Mouse (Mus musculus) adrenal gland, adult (tissue): ENCODE measurements around the gene Tex33.

Source experiments
- DNase-seq, 2 experiments: peaks; one replicate each; pipeline ENCODE4 v3.0.0; 2022 to 2023; ENCODE audit warnings: low spot score in 1 of 2; ENCODE audit not compliant: inconsistent age in 2 of 2

Tex33 gene

GRCm38 (mm10) chr15:78416937-78417336 is 21.2 kb upstream of the Tex33 start:
- DNase-seq, result peak in 1 of 2 experiments; percentile 66

GRCm38 (mm10) chr15:78414157-78414556 is 18.4 kb upstream of the Tex33 start:
- DNase-seq, result no peak

GRCm38 (mm10) chr15:78413719-78414117 is 18.0 kb upstream of the Tex33 start:
- DNase-seq, result no peak

GRCm38 (mm10) chr15:78413083-78413718 is 17.5 kb upstream of the Tex33 start:
- DNase-seq, result no peak

GRCm38 (mm10) chr15:78409570-78410052 is 13.9 kb upstream of the Tex33 start:
- DNase-seq, result no peak

GRCm38 (mm10) chr15:78406293-78406934 is 10.7 kb upstream of the Tex33 start, which contains the start of gene Mpst:
Mpst (plus strand) TSS chr15:78406416.
- DNase-seq, result peak; percentile 93 to 98

DNA sequence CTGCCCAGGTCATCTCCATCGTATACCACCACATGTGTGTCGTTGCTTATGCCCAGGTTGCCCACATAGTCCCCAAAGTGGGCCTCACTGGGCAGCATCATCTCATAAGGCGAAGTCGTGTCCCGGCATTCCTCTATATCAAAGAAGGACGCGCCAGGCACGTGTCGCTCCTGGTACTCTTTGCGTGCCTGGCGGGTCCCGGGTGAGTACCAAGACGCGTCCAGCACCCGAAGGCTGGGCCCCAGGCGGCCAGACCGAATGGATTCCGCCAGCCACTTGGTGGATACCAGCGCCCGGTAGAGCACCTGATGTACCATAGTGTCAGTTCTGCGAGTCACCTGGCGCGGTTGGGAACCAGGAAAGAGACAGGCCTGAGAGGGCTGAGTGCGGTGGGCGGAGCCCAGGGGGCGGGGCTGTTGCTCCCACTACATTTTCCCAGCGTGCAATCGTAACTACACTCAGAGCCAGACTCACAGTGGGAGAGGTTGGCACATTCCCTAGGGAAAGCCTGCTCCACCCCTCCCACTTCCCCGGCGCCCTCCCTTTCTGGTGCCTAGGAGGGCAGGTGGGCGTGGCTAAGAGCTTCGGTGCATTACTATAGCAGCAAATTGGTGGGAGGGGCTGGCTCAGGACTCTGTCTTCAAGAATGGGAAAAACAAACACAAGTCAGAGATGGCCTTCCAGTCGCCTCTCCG is 10.0 kb upstream of the Tex33 start, which contains the start of gene Tst:
Gene Tst, minus strand, starts transcription at position 391 of the 695 bp plus-strand sequence.
- DNase-seq, result peak; percentile 97 to 98

DNA sequence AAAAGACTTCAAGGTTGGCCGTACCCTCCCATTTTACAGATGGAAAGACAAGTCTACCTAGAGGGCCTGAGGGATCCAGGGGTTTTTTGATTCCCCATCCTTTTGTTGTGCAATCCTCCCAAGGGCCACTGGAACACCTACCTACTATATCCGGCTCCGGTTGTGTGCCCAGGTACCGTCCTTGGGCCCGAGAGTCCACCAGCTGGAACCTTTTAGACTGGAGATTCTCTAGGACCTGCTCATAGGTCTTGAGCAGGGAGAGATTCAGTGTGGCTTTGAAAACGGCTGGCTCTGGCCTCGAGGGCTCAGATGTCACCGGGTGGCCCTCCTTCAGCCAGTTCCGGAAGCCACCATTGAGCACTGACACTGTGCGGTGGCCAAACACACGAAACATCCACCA is 9.4 kb upstream of the Tex33 start:
- no peak for DNase-seq

GRCm38 (mm10) chr15:78403896-78404295 is 8.2 kb upstream of the Tex33 start:
- peak; percentile 95 to 97 for DNase-seq

- peak; percentile 89 to 92 for DNase-seq
Measured at GRCm38 (mm10) chr15:78403301-78403741, 7.6 kb upstream of the Tex33 start.

DNA sequence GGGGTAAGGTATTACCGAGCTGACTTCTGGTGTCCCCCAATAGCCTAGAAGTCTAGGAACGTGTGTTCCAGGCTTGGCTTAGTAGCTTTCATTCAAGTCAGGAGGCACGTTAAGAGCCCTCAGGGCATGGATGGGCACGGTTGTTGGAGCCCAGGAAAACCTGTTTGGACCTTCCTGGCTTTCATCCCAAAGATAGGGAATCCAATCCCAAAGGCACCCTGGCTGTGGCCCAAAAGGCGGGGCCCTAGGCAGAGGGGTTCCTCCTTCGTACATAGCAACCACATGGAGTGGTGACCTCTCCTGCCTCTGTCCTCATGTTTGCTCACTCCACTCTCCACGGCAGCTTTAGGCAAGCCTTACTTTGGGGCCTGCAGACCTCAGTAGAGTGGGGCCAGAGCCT is 6.7 kb upstream of the Tex33 start:
- DNase-seq, result peak; percentile 81 to 92

DNA sequence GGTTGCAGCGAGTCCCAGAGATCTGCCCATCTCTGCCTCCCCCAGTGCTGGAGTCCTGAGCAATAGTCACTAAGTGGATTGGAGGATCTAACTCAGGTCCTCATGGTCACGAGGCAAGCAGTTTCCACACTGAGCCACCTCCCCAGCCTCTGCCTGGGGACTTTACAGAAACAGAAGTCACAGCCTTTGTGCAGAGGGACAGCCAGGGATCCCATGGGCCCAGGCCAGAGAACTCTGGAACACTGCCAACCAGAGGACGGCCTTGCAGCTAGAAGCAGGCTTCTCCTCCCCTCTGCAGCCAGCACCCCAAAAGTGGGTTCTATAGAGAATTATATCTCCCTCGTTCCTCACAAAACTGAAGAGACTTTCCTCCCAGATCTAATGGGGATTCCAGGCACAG is 6.2 kb upstream of the Tex33 start:
- peak; percentile 90 to 95 for DNase-seq

- DNase-seq, result peak in 1 of 2 experiments; percentile 65
Measured at GRCm38 (mm10) chr15:78401345-78401744, 5.6 kb upstream of the Tex33 start.

DNA sequence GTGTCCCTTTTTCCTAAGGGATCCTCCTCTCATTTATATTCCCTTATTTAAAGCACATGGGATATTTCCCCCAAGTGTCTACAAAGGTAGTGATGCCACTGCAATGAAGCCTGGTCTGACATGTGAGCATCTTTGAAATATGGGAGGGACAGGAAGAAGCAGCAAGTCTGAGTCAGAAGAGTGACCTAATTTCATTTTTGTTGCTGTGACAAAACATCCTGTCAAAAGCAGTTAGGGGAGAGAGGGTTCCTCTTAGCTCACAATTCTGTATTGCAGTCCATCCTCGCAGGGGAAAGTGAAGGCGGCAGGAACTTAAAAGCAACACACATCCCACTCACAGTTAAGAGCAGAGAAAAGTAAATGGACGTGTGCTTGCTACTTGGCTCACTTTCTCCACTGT is 4.9 kb downstream of the Tex33 start:
- no peak for DNase-seq

- no peak for DNase-seq
Measured at GRCm38 (mm10) chr15:78385564-78385963, 10.1 kb downstream of the Tex33 start.

GRCm38 (mm10) chr15:78384220-78385116 is 11.2 kb downstream of the Tex33 start:
- no peak for DNase-seq

- DNase-seq, result peak; percentile 44 to 64
Measured at GRCm38 (mm10) chr15:78383450-78384219, 12.1 kb downstream of the Tex33 start.

- DNase-seq, result no peak
Measured at GRCm38 (mm10) chr15:78382115-78382514, 13.6 kb downstream of the Tex33 start.

- DNase-seq, result no peak
Measured at GRCm38 (mm10) chr15:78380741-78381140, 15.0 kb downstream of the Tex33 start.

- no peak for DNase-seq
Measured at GRCm38 (mm10) chr15:78380208-78380607, 15.5 kb downstream of the Tex33 start.
